ENCODE assay signal across 8 mouse cellular contexts in the genomic region with DNA sequence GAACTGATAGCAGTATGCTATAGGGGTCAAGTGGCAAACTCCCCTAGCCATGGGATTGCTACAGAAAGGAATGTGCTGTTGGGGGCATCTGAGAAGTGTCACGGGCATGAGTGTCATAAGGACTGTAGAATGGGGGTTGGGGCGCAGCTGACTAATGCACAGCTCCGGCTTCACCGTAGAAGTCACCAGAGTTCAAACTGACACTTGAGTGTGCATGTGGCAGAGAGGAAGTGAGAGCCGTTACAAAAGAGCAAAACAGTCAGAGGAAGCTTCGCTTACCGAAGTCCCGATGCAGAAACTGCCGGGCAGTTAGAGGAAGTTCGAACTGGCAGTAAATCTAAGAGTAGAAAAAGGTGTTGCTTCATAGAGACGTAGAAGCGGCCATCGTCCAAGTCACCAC. TPM values are rescaled to one million over a fixed set of nuclear protein-coding genes. Genes with fewer than 3 reads are reported as not detected.
DNase-seq lines count a peak whose midpoint lies in the region; ATAC-seq lines count a peak whose summit lies in the region.

No protein-coding gene starts in this region.

- H3K9me3 ChIP-seq in liver, embryonic 12.5 days (replicated peaks): no peaks in the 10 kb centered on the region
- no peaks in the 10 kb centered on the region for H3K9me3 ChIP-seq in forebrain, embryonic 13.5 days (replicated peaks)
- H3K9me3 ChIP-seq in hindbrain, embryonic 14.5 days (ENCODE audit: control insufficient read depth, low read length): no peaks in the 10 kb centered on the region

- H3K27ac ChIP-seq in liver, embryonic 12.5 days: no peak overlapping the region; the same call in 1 of the 2 replicates
- H3K27ac ChIP-seq in forebrain, embryonic 13.5 days: no peak overlapping the region
- H3K27ac ChIP-seq in hindbrain, embryonic 14.5 days: no peak overlapping the region

- H3K4me1 ChIP-seq in liver, embryonic 12.5 days: peaks cover 11% of the 10 kb centered on the region
- H3K4me1 ChIP-seq in forebrain, embryonic 13.5 days: no peaks in the 10 kb centered on the region
- H3K4me1 ChIP-seq in hindbrain, embryonic 14.5 days (replicated peaks; ENCODE audit: control insufficient read depth, insufficient read depth, low read length): no peaks in the 10 kb centered on the region

- no peaks in the 10 kb centered on the region for H3K36me3 ChIP-seq in liver, embryonic 12.5 days
- no peaks in the 10 kb centered on the region for H3K36me3 ChIP-seq in forebrain, embryonic 13.5 days (ENCODE audit: poor library complexity, severe bottlenecking)
- no peaks in the 10 kb centered on the region for H3K36me3 ChIP-seq in hindbrain, embryonic 14.5 days (replicated peaks; ENCODE audit: control insufficient read depth, insufficient read depth)

- peak overlapping the region; percentile 29 for H3K4me2 ChIP-seq in liver, embryonic 12.5 days
- H3K4me2 ChIP-seq in forebrain, embryonic 13.5 days: no peak overlapping the region
- no peak overlapping the region for H3K4me2 ChIP-seq in hindbrain, embryonic 14.5 days (replicated peaks)

- ATAC-seq in granulocyte monocyte progenitor cell, adult 5-6 weeks (replicated peaks; ENCODE audit: poor library complexity, severe bottlenecking): peak; percentile 85
- no peak; the same call in 1 of the 2 replicates for ATAC-seq in liver, embryonic 12.5 days
- no peak for ATAC-seq in forebrain, embryonic 13.5 days
- no peak for ATAC-seq in hindbrain, embryonic 14.5 days (ENCODE audit: low FRiP score)

- H3K4me3 ChIP-seq in liver, embryonic 12.5 days: no peak overlapping the region
- H3K4me3 ChIP-seq in forebrain, embryonic 13.5 days: no peak overlapping the region
- no peak overlapping the region for H3K4me3 ChIP-seq in hindbrain, embryonic 14.5 days (replicated peaks; ENCODE audit: low read length)

- WGBS in liver, embryonic 12.5 days (ENCODE audit: insufficient replicate concordance): 17% methylated on average over 13 of the region's 13 CpGs
- 87% methylated on average over 13 of the region's 13 CpGs for WGBS in forebrain, embryonic 13.5 days
- 84% methylated on average over 13 of the region's 13 CpGs for WGBS in hindbrain, embryonic 14.5 days

- H3K9ac ChIP-seq in liver, embryonic 12.5 days: no peak overlapping the region
- H3K9ac ChIP-seq in forebrain, embryonic 13.5 days: no peak overlapping the region
- no peak overlapping the region for H3K9ac ChIP-seq in hindbrain, embryonic 14.5 days

- no peaks in the 10 kb centered on the region for H3K27me3 ChIP-seq in liver, embryonic 12.5 days (replicated peaks)
- no peaks in the 10 kb centered on the region for H3K27me3 ChIP-seq in forebrain, embryonic 13.5 days
- no peaks in the 10 kb centered on the region for H3K27me3 ChIP-seq in hindbrain, embryonic 14.5 days (ENCODE audit: control insufficient read depth, insufficient read depth, low read length)

- DNase-seq in gastrocnemius, postnatal 25 days: peak; percentile 40
- DNase-seq in gastrocnemius, postnatal 10 days: no peak
- DNase-seq in skeletal muscle tissue, adult 2 months (ENCODE audit: low read depth, low spot score): peak; percentile 57
- DNase-seq in hindbrain, embryonic 14.5 days (ENCODE audit: low spot score): no peak
- DNase-seq in Muller cell, postnatal 12 days (ENCODE audit: inconsistent ontology term): no peak

RNA-seq across cellular contexts. Expression of a gene that starts 20.6 kb away (rescaled TPM):
- not detected for total RNA-seq in gastrocnemius, postnatal 25 days (2021)
- total RNA-seq in gastrocnemius, postnatal 10 days (2021): not detected
- total RNA-seq in granulocyte monocyte progenitor cell, adult 5-6 weeks (2014; fragmentation: Nextera tagmentation): 0.80 and 1.5 TPM in 2 replicates
- total RNA-seq in granulocyte monocyte progenitor cell, adult 5-6 weeks (2017): not detected in 2 replicates
- 0.33 and 0.37 TPM in 2 replicates for polyA plus RNA-seq in liver, embryonic 12.5 days (2016; fragmentation: Nextera tagmentation; extraction: Ambion mirVana)
- polyA plus RNA-seq in forebrain, embryonic 13.5 days (2015; fragmentation: Nextera tagmentation; extraction: Ambion mirVana): 0.08 TPM in 1 of 2 replicates, not detected in the other
- 0.27 and 0.48 TPM in 2 replicates for polyA plus RNA-seq in hindbrain, embryonic 14.5 days (2014; fragmentation: Nextera tagmentation; extraction: Ambion mirVana)

Comparison
In these comparisons a context has a peak if more than half of its experiments do, and no peak if none do; other contexts are left out.
1. DNase-seq: peak in gastrocnemius, postnatal 25 days (single experiment) and skeletal muscle tissue, adult 2 months (single experiment); none in gastrocnemius, postnatal 10 days (single experiment), hindbrain, embryonic 14.5 days (single experiment) and Muller cell, postnatal 12 days (single experiment).